In genomic region chr13:39823346-39823954, GRCm38 (mm10) we compare ENCODE assay signal across 8 mouse cellular contexts.
DNase-seq lines count a peak whose midpoint lies in the region; ATAC-seq and TF ChIP-seq lines count a peak whose summit lies in the region.

No protein-coding gene starts in this region.

- peak overlapping the region; percentile 67 for H3K4me2 ChIP-seq in limb, embryonic 15.5 days

- peak in 1 of 2 experiments; percentile 27 for DNase-seq in layer of hippocampus, adult 2 months (ENCODE audit: low spot score in 2 of 2)
- DNase-seq in layer of hippocampus, adult 8-10 months (ENCODE audit: low spot score in 2 of 2), result no peak
- peak; percentile 92 for DNase-seq in brain, embryonic 14.5 days (ENCODE audit: low read depth)
- DNase-seq in forebrain, embryonic 10.5 days (ENCODE audit: extremely low spot score, low spot score), result no peak
- DNase-seq in urinary bladder, adult 2 months (ENCODE audit: low spot score), result no peak
- no peak for DNase-seq in spleen, postnatal 14 days (ENCODE audit: low spot score in 2 of 2)

- 24% methylated on average over 15 of the region's 15 CpGs for WGBS in forebrain, embryonic 10.5 days
- WGBS in limb, embryonic 15.5 days, result 19% methylated on average over 15 of the region's 15 CpGs

- no peak for ATAC-seq in limb, embryonic 15.5 days (ENCODE audit: insufficient number of reproducible peaks, low FRiP score, low TSS enrichment, low read depth)
- no peak for ATAC-seq in erythroid progenitor cell, adult 5-6 weeks (replicated peaks; ENCODE audit: low FRiP score, poor library complexity, severe bottlenecking)

- H3K27me3 ChIP-seq in forebrain, embryonic 10.5 days (ENCODE audit: poor library complexity, severe bottlenecking), result peaks cover 40% of the 10 kb centered on the region
- no peaks in the 10 kb centered on the region for H3K27me3 ChIP-seq in limb, embryonic 15.5 days

- H3K9me3 ChIP-seq in forebrain, embryonic 10.5 days, result no peaks in the 10 kb centered on the region
- H3K9me3 ChIP-seq in limb, embryonic 15.5 days, result no peaks in the 10 kb centered on the region

- H3K27ac ChIP-seq in layer of hippocampus, adult 2 months, result peak overlapping the region; percentile 70
- no peak overlapping the region for H3K27ac ChIP-seq in forebrain, embryonic 10.5 days
- no peak overlapping the region for H3K27ac ChIP-seq in limb, embryonic 15.5 days

- H3K4me3 ChIP-seq in layer of hippocampus, adult 2 months, result peak overlapping the region; percentile 56
- H3K4me3 ChIP-seq in forebrain, embryonic 10.5 days, result peak overlapping the region; percentile 49
- H3K4me3 ChIP-seq in limb, embryonic 15.5 days, result peak overlapping the region; percentile 35; the same call in 1 of the 2 replicates

- TF ChIP-seq POLR2A in brain, embryonic 14.5 days (IDR thresholded peaks at IDR 0.05; ENCODE audit: borderline replicate concordance, extremely low read depth, insufficient read depth, insufficient read length, poor library complexity, severe bottlenecking), result no peak

- H3K4me1 ChIP-seq in forebrain, embryonic 10.5 days, result peaks cover 13% of the 10 kb centered on the region
- peaks cover 12% of the 10 kb centered on the region for H3K4me1 ChIP-seq in limb, embryonic 15.5 days

- H3K9ac ChIP-seq in limb, embryonic 15.5 days, result no peak overlapping the region

- TF ChIP-seq CTCF in layer of hippocampus, adult 2 months (conservative IDR thresholded peaks at IDR 0.05), result no peak
- no peak for TF ChIP-seq CTCF in brain, embryonic 14.5 days (IDR thresholded peaks at IDR 0.05; ENCODE audit: borderline replicate concordance, extremely low read depth, insufficient read depth, insufficient read length)

- no peaks in the 10 kb centered on the region for H3K36me3 ChIP-seq in forebrain, embryonic 10.5 days (replicated peaks)
- no peaks in the 10 kb centered on the region for H3K36me3 ChIP-seq in limb, embryonic 15.5 days
